Mouse (Mus musculus) MEL (cell line): Measurements from ENCODE around the gene Mcrip1. TPM values are rescaled to one million over a fixed set of nuclear protein-coding genes. Genes with fewer than 3 reads are reported as not detected.
A peak's percentile ranks its signal among the peaks of the same experiment; 100 is the strongest.

Experiments
- DNase-seq: peaks from one replicate; pipeline ENCODE4 v3.0.0; 2011; ENCODE audit warnings: low read depth, low spot score
- H3K27ac ChIP-seq: 2 replicates; pipeline ENCODE4 v1.5.1; 2012; ENCODE audit warnings: low read depth, mild to moderate bottlenecking, control low read depth, low read length, moderate library complexity; ENCODE audit not compliant: control insufficient read depth
- H3K27me3 ChIP-seq, 2 experiments: fragments of 150-350 bp in 1 of 2; sonication (generic) in 1 of 2; 2 replicates each; pipeline ENCODE4 v1.6.1; 2012; ENCODE audit warnings: low read length in 2 of 2, mild to moderate bottlenecking in 2 of 2, improper control_type of control experiment in 1 of 2, moderate library complexity in 1 of 2; ENCODE audit not compliant: insufficient read depth in 2 of 2, control insufficient read depth in 1 of 2
- H3K36me3 ChIP-seq, 2 experiments: 2 replicates each; pipeline ENCODE4 v1.6.1; 2012 to 2014; ENCODE audit warnings: low read length in 2 of 2, improper control_type of control experiment in 1 of 2, inconsistent platforms in 1 of 2, mild to moderate bottlenecking in 1 of 2; ENCODE audit not compliant: insufficient read depth in 2 of 2, control insufficient read depth in 1 of 2
- H3K4me1 ChIP-seq, 2 experiments: fragments of 150-350 bp in 1 of 2; sonication (generic) in 1 of 2; 2 replicates each; pipeline ENCODE4 v1.6.1; 2012; ENCODE audit warnings: low read length in 2 of 2, improper control_type of control experiment in 1 of 2, mild to moderate bottlenecking in 1 of 2; ENCODE audit not compliant: insufficient read depth in 2 of 2, control insufficient read depth in 1 of 2
- H3K4me3 ChIP-seq, 2 experiments: fragments of 150-350 bp in 1 of 2; sonication (generic) in 1 of 2; 2 replicates each; pipeline ENCODE4 v1.5.1; 2012; ENCODE audit warnings: low read depth in 2 of 2, low read length in 2 of 2, mild to moderate bottlenecking in 2 of 2, moderate library complexity in 2 of 2, control low read depth in 1 of 2, improper control_type of control experiment in 1 of 2; ENCODE audit not compliant: control insufficient read depth in 1 of 2, insufficient read depth in 1 of 2
- H3K79me2 ChIP-seq: 2 replicates; pipeline ENCODE4 v1.6.1; 2012; ENCODE audit warnings: mild to moderate bottlenecking, low read length, moderate library complexity; ENCODE audit not compliant: control insufficient read depth, poor library complexity, insufficient read depth
- H3K9ac ChIP-seq: 2 replicates; pipeline ENCODE4 v1.6.1; 2012; ENCODE audit warnings: low read depth, mild to moderate bottlenecking, control low read depth, low read length, moderate library complexity; ENCODE audit not compliant: control insufficient read depth, poor library complexity, severe bottlenecking
- H3K9me3 ChIP-seq: fragments of 150-350 bp; sonication (generic); replicated peaks from 2 replicates; pipeline ENCODE4 v1.6.1; 2012; ENCODE audit warnings: mild to moderate bottlenecking, low read length, improper control_type of control experiment, moderate library complexity; ENCODE audit not compliant: insufficient read depth
- BHLHE40 ChIP-seq: IDR thresholded peaks from 2 replicates; pipeline ENCODE4 v1.6.1; 2012; ENCODE audit warnings: low read depth, mild to moderate bottlenecking, inconsistent platforms, low read length, improper control_type of control experiment, borderline replicate concordance
- CHD1 ChIP-seq: IDR thresholded peaks from 2 replicates; pipeline ENCODE4 v1.6.1; 2012; ENCODE audit warnings: low read depth, mild to moderate bottlenecking, inconsistent platforms, low read length, improper control_type of control experiment
- CHD2 ChIP-seq: IDR thresholded peaks from 2 replicates; pipeline ENCODE4 v1.6.1; 2011; ENCODE audit warnings: low read length, improper control_type of control experiment
- CTCF ChIP-seq, 3 experiments: IDR thresholded peaks in 2 of 3; conservative IDR thresholded peaks in 1 of 3; 2 replicates each; pipeline ENCODE4 v1.5.1; 2011 to 2012; ENCODE audit warnings: low read length in 3 of 3, low read depth in 2 of 3, mild to moderate bottlenecking in 2 of 3, improper control_type of control experiment in 1 of 3, inconsistent platforms in 1 of 3, mixed read lengths in 1 of 3, moderate library complexity in 1 of 3; ENCODE audit not compliant: control insufficient read depth in 1 of 3, insufficient read depth in 1 of 3, poor library complexity in 1 of 3, severe bottlenecking in 1 of 3
- E2F4 ChIP-seq: IDR thresholded peaks from 2 replicates; pipeline ENCODE4 v1.6.1; 2011; ENCODE audit warnings: low read depth, low read length, improper control_type of control experiment, borderline replicate concordance
- ELF1 ChIP-seq: IDR thresholded peaks from 2 replicates; pipeline ENCODE4 v1.6.1; 2014; ENCODE audit warnings: low read depth, mild to moderate bottlenecking, inconsistent platforms, low read length, improper control_type of control experiment, moderate library complexity
- ETS1 ChIP-seq: IDR thresholded peaks from 2 replicates; pipeline ENCODE4 v1.6.1; 2012; ENCODE audit warnings: low read depth, mild to moderate bottlenecking, inconsistent platforms, low read length, improper control_type of control experiment, moderate library complexity
- GATA1 ChIP-seq: IDR thresholded peaks from 2 replicates; pipeline ENCODE4 v1.6.1; 2011; ENCODE audit warnings: low read depth, low read length, improper control_type of control experiment
- HCFC1 ChIP-seq: IDR thresholded peaks from 2 replicates; pipeline ENCODE4 v1.6.1; 2012; ENCODE audit warnings: low read depth, mild to moderate bottlenecking, inconsistent platforms, low read length, improper control_type of control experiment, moderate library complexity
- JUND ChIP-seq: IDR thresholded peaks from 2 replicates; pipeline ENCODE4 v1.6.1; 2011; ENCODE audit warnings: low read depth, mild to moderate bottlenecking, improper control_type of control experiment, low read length
- KAT2A ChIP-seq: conservative IDR thresholded peaks from 2 replicates; pipeline ENCODE4 v1.6.1; 2012; ENCODE audit warnings: low read depth, low read length, improper control_type of control experiment, inconsistent platforms
- MAFK ChIP-seq: IDR thresholded peaks from 2 replicates; pipeline ENCODE4 v1.6.1; 2011; ENCODE audit warnings: low read depth, mild to moderate bottlenecking, low read length, improper control_type of control experiment, borderline replicate concordance
- MAX ChIP-seq: IDR thresholded peaks from 2 replicates; pipeline ENCODE4 v1.6.1; 2011; ENCODE audit warnings: low read length, improper control_type of control experiment
- MAZ ChIP-seq: IDR thresholded peaks from 2 replicates; pipeline ENCODE4 v1.6.1; 2012; ENCODE audit warnings: low read depth, mild to moderate bottlenecking, inconsistent platforms, low read length, improper control_type of control experiment
- MEF2A ChIP-seq: IDR thresholded peaks from 2 replicates; pipeline ENCODE4 v1.6.1; 2014; ENCODE audit warnings: low read depth, mild to moderate bottlenecking, inconsistent platforms, low read length, improper control_type of control experiment; ENCODE audit not compliant: poor library complexity, insufficient replicate concordance, severe bottlenecking; ENCODE audit errors: extremely low read depth
- MXI1 ChIP-seq: IDR thresholded peaks from 2 replicates; pipeline ENCODE4 v1.6.1; 2011; ENCODE audit warnings: mild to moderate bottlenecking, low read depth, low read length, improper control_type of control experiment
- MYB ChIP-seq: IDR thresholded peaks from 2 replicates; pipeline ENCODE4 v1.6.1; 2011; ENCODE audit warnings: mild to moderate bottlenecking, low read depth, low read length, improper control_type of control experiment
- MYC ChIP-seq: IDR thresholded peaks from 2 replicates; pipeline ENCODE4 v1.6.1; 2011; ENCODE audit warnings: low read depth, mild to moderate bottlenecking, low read length, improper control_type of control experiment, moderate library complexity
- NELFE ChIP-seq: IDR thresholded peaks from 2 replicates; pipeline ENCODE4 v1.6.1; 2011; ENCODE audit warnings: low read depth, low read length, improper control_type of control experiment
- NRF1 ChIP-seq: IDR thresholded peaks from 2 replicates; pipeline ENCODE4 v1.6.1; 2014; ENCODE audit warnings: low read depth, mild to moderate bottlenecking, inconsistent platforms, low read length, improper control_type of control experiment, moderate library complexity; ENCODE audit not compliant: poor library complexity, insufficient read depth, severe bottlenecking
- POLR2AphosphoS2 ChIP-seq: IDR thresholded peaks from 2 replicates; pipeline ENCODE4 v1.6.1; 2011; ENCODE audit warnings: low read length, improper control_type of control experiment
- RAD21 ChIP-seq: IDR thresholded peaks from 2 replicates; pipeline ENCODE4 v1.6.1; 2011; ENCODE audit warnings: mild to moderate bottlenecking, low read depth, low read length, improper control_type of control experiment
- RCOR1 ChIP-seq: IDR thresholded peaks from 2 replicates; pipeline ENCODE4 v1.6.1; 2012; ENCODE audit warnings: low read depth, mild to moderate bottlenecking, inconsistent platforms, low read length, improper control_type of control experiment
- SIN3A ChIP-seq: IDR thresholded peaks from 2 replicates; pipeline ENCODE4 v1.6.1; 2012; ENCODE audit warnings: low read length, improper control_type of control experiment, inconsistent platforms
- SMC3 ChIP-seq: IDR thresholded peaks from 2 replicates; pipeline ENCODE4 v1.6.1; 2011; ENCODE audit warnings: low read depth, low read length, improper control_type of control experiment
- TAL1 ChIP-seq: IDR thresholded peaks from 2 replicates; pipeline ENCODE4 v1.6.1; 2012; ENCODE audit warnings: mild to moderate bottlenecking, inconsistent platforms, low read length, moderate library complexity, mixed read lengths
- TBP ChIP-seq: IDR thresholded peaks from 2 replicates; pipeline ENCODE4 v1.8.0; 2011; ENCODE audit warnings: low read depth, low read length, improper control_type of control experiment
- TCF12 ChIP-seq: IDR thresholded peaks from 2 replicates; pipeline ENCODE4 v1.6.1; 2014; ENCODE audit warnings: low read depth, mild to moderate bottlenecking, inconsistent platforms, low read length, improper control_type of control experiment, moderate library complexity
- UBTF ChIP-seq: IDR thresholded peaks from 2 replicates; pipeline ENCODE4 v1.6.1; 2012; ENCODE audit warnings: low read depth, mild to moderate bottlenecking, inconsistent platforms, low read length, improper control_type of control experiment, moderate library complexity, borderline replicate concordance; ENCODE audit not compliant: insufficient read depth
- USF1 ChIP-seq: IDR thresholded peaks from 2 replicates; pipeline ENCODE4 v1.6.1; 2014; ENCODE audit warnings: low read depth, mild to moderate bottlenecking, inconsistent platforms, low read length, improper control_type of control experiment, moderate library complexity
- USF2 ChIP-seq, 2 experiments: IDR thresholded peaks; 2 replicates each; pipeline ENCODE4 v1.6.1; 2011 to 2012; ENCODE audit warnings: improper control_type of control experiment in 2 of 2, low read length in 2 of 2, borderline replicate concordance in 1 of 2, inconsistent platforms in 1 of 2, low read depth in 1 of 2, mild to moderate bottlenecking in 1 of 2; ENCODE audit not compliant: insufficient read depth in 1 of 2
- ZC3H11A ChIP-seq: IDR thresholded peaks from 2 replicates; pipeline ENCODE4 v1.6.1; 2012; ENCODE audit warnings: low read depth, mild to moderate bottlenecking, inconsistent platforms, low read length, improper control_type of control experiment
- ZKSCAN1 ChIP-seq: IDR thresholded peaks from 2 replicates; pipeline ENCODE4 v1.6.1; 2012; ENCODE audit warnings: low read depth, mild to moderate bottlenecking, inconsistent platforms, low read length, improper control_type of control experiment, moderate library complexity
- ZMIZ1 ChIP-seq: IDR thresholded peaks from 2 replicates; pipeline ENCODE4 v1.6.1; 2012; ENCODE audit warnings: low read depth, mild to moderate bottlenecking, inconsistent platforms, low read length, improper control_type of control experiment, moderate library complexity
- ZNF384 ChIP-seq: IDR thresholded peaks from 2 replicates; pipeline ENCODE4 v1.6.1; 2012; ENCODE audit warnings: low read depth, mild to moderate bottlenecking, inconsistent platforms, low read length, improper control_type of control experiment
- polyA plus RNA-seq, 2 experiments: library from polyadenylated mRNA; stranded (reverse) in 1 of 2; unstranded in 1 of 2; fragments of >175 nt in 1 of 2; fragments of >200 nt in 1 of 2; gene quantifications; 2 replicates each; pipeline versions ENCODE4 v1.2.1 to v1.2.4; 2012; ENCODE audit warnings: low replicate concordance in 2 of 2, low read depth in 1 of 2; ENCODE audit not compliant: insufficient read length in 2 of 2, insufficient read depth in 1 of 2, missing spikeins in 1 of 2
- total RNA-seq: library from RNA; depleted of rRNA; stranded (reverse); fragments of 300-350 nt; gene quantifications from 2 replicates; pipeline ENCODE4 v1.2.3, GENCODE M21; 2012

The Mcrip1 gene
- total and polyA plus RNA-seq, 3 experiments = 36.6 to 83.5 TPM; not detected in 1

DNA sequence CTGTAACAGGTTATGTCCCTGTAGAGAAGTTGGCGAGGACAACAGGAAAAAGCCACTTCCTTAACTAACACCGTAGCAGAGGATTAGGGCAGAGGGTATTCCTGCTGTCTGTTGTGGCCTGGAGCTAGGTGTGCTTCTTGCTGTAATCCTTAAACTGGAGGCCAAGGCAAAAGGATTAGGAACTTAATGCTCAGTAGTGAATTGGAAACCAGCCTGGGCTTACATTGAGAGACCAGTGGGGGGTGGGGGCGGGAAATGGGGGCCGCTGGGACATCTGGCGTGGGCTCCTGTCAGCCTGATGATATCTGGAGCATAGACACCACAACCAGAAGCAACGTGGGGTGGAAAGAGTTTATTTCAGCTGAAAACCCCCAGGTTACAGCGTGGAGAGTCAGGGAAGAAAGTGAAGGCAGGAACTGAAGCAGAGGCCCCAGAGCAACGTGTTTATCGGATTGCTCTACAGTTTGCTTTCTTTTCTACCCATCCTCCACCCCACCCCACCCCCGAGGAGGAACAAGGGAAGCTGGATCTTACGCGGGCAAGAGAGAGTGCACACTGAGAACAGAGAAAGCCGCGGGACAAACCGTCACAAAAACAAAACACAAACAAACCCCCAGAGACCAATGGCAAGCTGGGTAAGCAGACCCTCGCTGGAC is 39.0 kb downstream of the Mcrip1 start:
- Histone ChIP-seq H3K9me3 (no peaks in the 10 kb centered on the region), H3K79me2 (no peaks in the 10 kb centered on the region; the same call in 1 of the 2 replicates), H3K27ac (peak overlapping the region; percentile 91), H3K4me1 (peaks cover 21 to 32% of the 10 kb centered on the region in 2 experiments), H3K27me3 (no peaks in the 10 kb centered on the region), H3K36me3 (peaks cover 0 to 20% of the 10 kb centered on the region in 2 experiments; a peak in 2 of 4 replicates), H3K4me3 (peak overlapping the region; percentile 55 to 75), H3K9ac (peak overlapping the region; percentile 85)
- peak; percentile 94 for DNase-seq
- TF ChIP-seq MAZ (peak; percentile 96), RAD21 (no peak), TBP (peak; percentile 86), BHLHE40 (peak; percentile 70), NRF1 (no peak), RCOR1 (peak; percentile 56; the same call in 1 of the 2 replicates), ETS1 (peak; percentile 63; the same call in 1 of the 2 replicates), USF2 (IDR thresholded peaks at IDR 0.05; ENCODE audit: borderline replicate concordance in 1 of 2, insufficient read depth in 1 of 2, low read depth in 1 of 2, low read length in 2 of 2) (no peak), GATA1 (peak; percentile 47), NELFE (peak; percentile 77), SMC3 (peak; percentile 19; the same call in 1 of the 2 replicates), E2F4 (peak; percentile 74; the same call in 1 of the 2 replicates), KAT2A (0 out of 2 replicates have a peak, but pooled peaks have one; percentile 31), MYC (peak; percentile 96), ZC3H11A (no peak), MXI1 (peak; percentile 94), CHD1 (peak; percentile 74; the same call in 1 of the 2 replicates), ZNF384 (no peak), MAX (peak; percentile 83), MEF2A (no peak), ZKSCAN1 (no peak), TCF12 (peak; percentile 60), UBTF (no peak), CHD2 (peak; percentile 88), CTCF (IDR thresholded peaks at IDR 0.05 in 2 of 3, conservative IDR thresholded peaks at IDR 0.05 in 1 of 3; ENCODE audit: control insufficient read depth in 1 of 3, insufficient read depth in 1 of 3, low read depth in 2 of 3, low read length in 3 of 3, poor library complexity in 1 of 3, severe bottlenecking in 1 of 3) (no peak), ELF1 (peak; percentile 66; the same call in 1 of the 2 replicates), SIN3A (peak; percentile 89), POLR2AphosphoS2 (peak; percentile 82; the same call in 1 of the 2 replicates), HCFC1 (peak; percentile 74), MAFK (0 out of 2 replicates have a peak, but pooled peaks have one; percentile 17), JUND (no peak), ZMIZ1 (peak; percentile 85; the same call in 1 of the 2 replicates), USF1 (no peak; the same call in 1 of the 2 replicates), TAL1 (peak; percentile 31), MYB (peak; percentile 70; the same call in 1 of the 2 replicates)
